Mouse (Mus musculus): ENCODE data around the gene Aym1.

Aym1 gene

DNA sequence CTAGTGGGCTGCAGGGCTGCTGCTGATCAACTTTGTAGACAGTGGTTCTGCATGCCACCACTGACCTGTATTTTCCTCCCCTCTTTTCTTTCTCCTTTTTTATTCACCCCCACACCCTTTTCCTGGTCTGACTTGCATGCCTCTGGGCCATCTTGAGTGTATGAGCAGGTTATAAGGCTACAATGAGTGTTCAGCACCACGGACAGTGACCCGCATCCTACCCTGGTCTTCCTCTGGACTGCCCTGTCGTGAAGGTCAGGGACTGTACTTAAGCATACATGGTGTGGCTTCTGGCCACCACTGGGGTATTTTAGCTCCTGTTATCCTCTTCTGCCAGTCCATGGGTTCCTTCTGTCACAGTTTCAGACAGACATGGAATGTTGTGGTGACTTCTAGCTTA, 50.3 kb downstream of the Aym1 start:
- peak; percentile 57 for DNase-seq (ENCODE audit: low spot score)

Data from urinary bladder, postnatal 14 days (tissue).